Mouse (Mus musculus): ENCODE data around the gene Slc29a4.

Gene Slc29a4

GRCm38 (mm10) chr5:142692248-142692647, at the start of gene Slc29a4:
Gene Slc29a4, plus strand, starts transcription at chr5:142692512.
- no peak for DNase-seq

GRCm38 (mm10) chr5:142648162-142648561, 44.1 kb upstream of the Slc29a4 start:
- no peak for DNase-seq

GRCm38 (mm10) chr5:142649460-142650050, 42.8 kb upstream of the Slc29a4 start:
- DNase-seq: peak; percentile 37

GRCm38 (mm10) chr5:142650390-142650789, 41.9 kb upstream of the Slc29a4 start:
- no peak for DNase-seq

DNA sequence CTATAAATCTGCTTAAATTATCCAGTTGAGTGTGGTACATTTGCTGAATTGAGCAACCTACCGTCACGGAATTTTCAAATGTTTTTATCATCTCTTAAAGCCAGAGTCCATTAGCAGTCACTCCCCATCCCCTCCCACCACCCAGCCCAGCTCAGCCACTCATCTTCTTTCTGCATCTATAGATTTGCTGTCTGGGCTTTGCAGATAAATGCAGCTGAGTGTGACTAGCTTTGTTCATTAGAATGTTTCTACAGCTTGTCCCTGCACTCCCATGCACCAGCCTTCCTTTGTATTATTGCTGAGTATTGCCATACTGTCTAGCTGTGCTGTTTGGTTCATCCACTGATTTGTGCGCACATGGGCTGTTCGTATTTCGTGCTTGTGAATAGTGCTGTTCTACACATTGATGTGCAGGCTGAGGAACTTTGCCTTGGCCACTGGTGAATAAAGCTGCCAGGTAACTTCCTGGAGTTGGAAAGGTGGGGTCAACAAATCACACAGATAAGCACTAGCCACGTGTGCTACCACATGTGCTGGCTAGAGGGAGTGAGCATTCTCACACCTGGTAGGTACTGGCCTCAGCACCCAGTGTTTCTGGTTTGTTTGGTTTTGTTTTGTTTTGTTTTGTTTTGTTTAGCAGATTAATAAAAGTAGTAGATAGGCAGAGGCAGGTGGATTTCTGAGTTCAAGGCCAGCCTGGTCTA, 41.4 kb upstream of the Slc29a4 start:
- no peak for DNase-seq

DNA sequence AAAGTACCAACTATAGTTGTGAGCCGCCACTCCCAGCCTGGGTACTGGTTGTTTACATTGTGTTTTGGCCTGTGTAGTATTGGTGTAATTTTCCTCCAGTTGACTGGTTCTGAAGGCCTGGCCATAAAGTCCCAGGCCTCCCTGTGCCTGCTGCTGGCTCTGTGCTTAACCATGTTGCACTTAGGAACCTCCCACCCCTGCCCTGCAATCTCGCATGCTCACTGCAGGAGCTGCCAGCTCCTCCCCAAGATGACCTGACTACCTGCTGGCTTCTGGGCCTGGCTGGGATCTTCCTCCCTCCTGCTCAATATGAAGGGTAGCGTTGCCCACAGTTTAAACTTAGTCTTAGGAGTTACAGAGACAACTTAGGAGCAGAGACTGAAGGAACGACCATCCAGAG, 40.0 kb upstream of the Slc29a4 start:
- DNase-seq: peak; percentile 17

GRCm38 (mm10) chr5:142660656-142661434, 31.5 kb upstream of the Slc29a4 start:
- DNase-seq: no peak

GRCm38 (mm10) chr5:142667921-142668320, 24.4 kb upstream of the Slc29a4 start:
- no peak for DNase-seq

DNA sequence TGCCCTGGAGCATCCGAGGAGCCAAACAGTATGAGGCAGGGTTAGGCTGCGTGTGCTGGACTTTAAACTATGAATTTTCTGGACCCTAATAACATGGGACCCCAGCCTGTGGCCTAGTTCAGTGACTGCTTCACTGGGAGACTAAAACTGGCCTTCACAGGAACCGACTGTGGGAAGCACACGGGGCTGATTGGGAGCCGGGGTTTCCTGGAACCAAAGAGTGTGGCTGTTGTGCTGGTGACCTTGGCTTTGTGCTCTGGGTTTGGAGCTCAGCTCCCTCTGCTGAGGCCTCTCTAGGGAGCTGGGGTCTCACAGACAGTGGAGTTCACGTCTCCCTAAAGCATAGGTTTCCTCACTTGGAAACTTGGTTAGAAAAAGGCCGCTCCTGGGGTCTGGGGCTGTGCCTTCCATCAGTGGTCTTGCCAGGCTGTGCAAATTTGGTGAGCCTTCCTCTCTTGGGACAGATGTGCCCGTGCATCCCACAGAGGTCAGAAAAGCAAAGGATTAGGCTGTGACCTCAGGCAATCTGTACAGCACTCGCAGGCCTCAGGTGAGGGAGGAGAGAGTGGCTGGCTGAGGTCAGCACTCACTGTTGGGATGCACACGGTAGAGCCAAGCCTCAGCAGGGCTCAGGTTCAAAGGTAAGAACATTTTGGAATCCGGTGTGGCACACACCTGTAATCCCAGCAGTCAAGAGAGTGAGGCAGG, 23.6 kb upstream of the Slc29a4 start:
- no peak for DNase-seq

DNA sequence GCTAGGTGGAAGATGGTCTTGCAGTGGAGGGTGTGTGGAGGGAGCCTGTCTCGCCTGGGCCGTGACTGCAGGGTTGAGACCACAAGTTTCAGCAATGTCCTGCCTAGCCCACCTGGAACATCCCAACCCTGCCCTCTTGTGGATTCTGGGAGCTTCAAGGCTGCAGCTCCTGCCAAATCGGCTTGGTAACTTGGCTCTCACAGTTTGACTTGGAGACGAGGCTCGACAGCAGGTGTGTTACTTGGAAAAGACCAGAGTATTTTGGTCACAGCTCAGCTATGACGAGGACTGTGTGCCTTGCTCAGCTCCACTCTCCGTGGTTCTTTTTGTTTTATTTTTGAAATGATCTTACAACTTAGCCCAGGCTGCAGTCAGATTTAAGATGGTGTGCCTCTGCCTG, 22.6 kb upstream of the Slc29a4 start:
- no peak for DNase-seq

GRCm38 (mm10) chr5:142673082-142673481, 19.2 kb upstream of the Slc29a4 start:
- DNase-seq: no peak

DNA sequence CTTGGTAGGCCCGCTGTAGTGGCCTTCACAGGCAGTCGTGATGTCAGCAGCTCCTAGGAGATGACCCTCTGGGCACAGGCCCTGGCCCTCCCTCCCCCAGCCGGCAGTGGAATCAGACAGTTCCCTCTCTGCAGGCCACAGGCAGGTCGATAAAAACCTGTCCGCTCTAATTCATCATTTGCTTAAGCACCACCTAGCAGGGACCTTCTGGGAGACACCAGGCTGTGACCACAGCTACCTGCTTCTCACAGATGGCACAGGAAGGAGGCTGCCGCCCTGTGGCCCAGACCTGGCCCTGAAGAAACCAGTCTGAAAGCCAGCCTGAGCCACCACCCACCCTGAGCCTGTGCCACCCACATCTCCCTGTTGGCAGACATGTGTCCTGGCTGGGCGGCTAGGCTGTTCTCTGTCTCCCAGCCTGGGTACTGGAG, 14.2 kb upstream of the Slc29a4 start:
- no peak for DNase-seq

- no peak for DNase-seq
Measured at GRCm38 (mm10) chr5:142679065-142679464, 13.2 kb upstream of the Slc29a4 start.

GRCm38 (mm10) chr5:142681911-142682310, 10.4 kb upstream of the Slc29a4 start:
- no peak for DNase-seq

- DNase-seq: no peak
Measured at GRCm38 (mm10) chr5:142682529-142682928, 9.8 kb upstream of the Slc29a4 start.

- no peak for DNase-seq
Measured at GRCm38 (mm10) chr5:142688866-142689265, 3.4 kb upstream of the Slc29a4 start.

DNA sequence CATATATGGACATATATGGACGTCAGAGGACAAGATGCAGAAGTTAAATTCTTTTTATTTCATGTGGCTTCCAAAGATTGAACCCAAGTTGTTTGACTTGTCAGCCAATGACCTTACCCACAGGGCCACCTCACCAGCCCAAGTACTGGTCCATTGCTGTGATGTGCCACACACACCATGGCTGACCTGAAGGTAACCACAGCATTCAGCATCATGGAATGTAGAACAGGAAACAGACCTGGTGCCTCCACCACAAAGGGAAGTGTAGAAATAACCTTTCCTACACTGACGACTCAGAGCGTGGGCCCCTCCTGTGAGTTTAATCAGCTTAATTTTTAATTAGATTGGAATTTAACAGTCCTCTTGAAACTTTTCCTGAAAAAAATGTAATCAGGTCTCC, 2.0 kb upstream of the Slc29a4 start:
- no peak for DNase-seq

GRCm38 (mm10) chr5:142692971-142693737, 842 bp downstream of the Slc29a4 start:
- DNase-seq: no peak

- DNase-seq: no peak
Measured at GRCm38 (mm10) chr5:142693738-142694430, 1.6 kb downstream of the Slc29a4 start.

- DNase-seq: no peak
Measured at GRCm38 (mm10) chr5:142694627-142695340, 2.5 kb downstream of the Slc29a4 start.

DNA sequence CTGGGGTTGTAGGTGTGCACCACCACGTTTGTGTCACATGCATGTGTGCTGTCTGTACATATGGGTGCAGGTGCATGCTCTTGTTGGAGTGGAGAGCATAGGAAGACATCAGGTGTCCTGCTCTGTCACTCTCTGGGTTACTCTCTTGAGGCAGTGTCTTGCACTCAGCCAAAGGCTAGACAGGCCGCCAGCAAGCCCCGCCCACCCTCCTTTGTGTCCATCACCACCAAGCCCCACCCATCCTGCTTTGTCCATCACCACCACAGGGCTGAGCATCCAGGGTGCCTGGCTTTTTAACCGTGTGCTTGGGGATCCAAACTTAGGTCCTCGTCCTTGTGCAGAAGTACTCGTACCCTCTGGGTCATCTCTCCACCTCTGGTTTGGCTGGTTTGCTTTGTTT, 3.9 kb downstream of the Slc29a4 start:
- no peak for DNase-seq
